Mouse (Mus musculus): ENCODE measurements around the gene Ccdc188.

Ccdc188 gene

DNA sequence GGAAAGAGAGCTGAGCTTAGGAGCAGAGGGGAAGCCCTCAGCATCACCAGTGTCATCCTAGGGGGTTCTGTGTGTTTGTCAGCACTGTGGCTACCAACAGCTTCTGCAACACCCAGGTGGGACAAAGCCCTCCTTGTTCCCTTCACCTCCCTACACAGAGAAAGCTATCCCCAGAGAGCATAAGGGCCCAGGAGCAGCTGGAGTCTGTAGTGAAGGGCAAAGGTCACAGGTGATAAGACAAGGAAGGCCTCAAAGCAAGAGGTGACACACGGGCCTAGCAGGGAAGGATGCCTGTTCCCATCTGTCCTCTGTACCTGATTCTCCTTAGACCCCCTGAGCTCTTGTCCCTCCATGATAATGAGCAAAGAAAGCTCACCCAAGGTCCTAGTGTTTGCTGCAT lies 16.1 kb upstream of the Ccdc188 start:
- no peak for DNase-seq (ENCODE audit: low read depth, low spot score)

DNA sequence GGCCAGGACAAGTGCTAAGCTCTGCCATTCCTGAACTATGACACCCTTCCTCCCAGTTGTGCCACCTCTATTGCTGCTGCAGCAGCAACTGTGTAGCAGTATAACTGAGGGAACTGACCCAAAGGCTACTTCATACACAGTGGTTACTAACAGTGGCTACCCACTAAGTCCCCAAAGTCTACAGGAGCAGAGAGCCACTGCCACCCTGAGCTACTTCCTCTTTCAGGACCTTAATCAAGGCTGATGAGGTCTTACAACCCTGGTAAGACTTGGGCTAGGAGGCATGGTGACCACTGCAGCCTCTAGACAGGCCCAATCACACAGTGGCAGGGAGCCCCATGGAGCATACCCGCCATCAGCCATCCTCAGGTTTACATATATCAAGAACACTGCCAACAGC lies 15.6 kb upstream of the Ccdc188 start:
- no peak for DNase-seq (ENCODE audit: low read depth, low spot score)

DNA sequence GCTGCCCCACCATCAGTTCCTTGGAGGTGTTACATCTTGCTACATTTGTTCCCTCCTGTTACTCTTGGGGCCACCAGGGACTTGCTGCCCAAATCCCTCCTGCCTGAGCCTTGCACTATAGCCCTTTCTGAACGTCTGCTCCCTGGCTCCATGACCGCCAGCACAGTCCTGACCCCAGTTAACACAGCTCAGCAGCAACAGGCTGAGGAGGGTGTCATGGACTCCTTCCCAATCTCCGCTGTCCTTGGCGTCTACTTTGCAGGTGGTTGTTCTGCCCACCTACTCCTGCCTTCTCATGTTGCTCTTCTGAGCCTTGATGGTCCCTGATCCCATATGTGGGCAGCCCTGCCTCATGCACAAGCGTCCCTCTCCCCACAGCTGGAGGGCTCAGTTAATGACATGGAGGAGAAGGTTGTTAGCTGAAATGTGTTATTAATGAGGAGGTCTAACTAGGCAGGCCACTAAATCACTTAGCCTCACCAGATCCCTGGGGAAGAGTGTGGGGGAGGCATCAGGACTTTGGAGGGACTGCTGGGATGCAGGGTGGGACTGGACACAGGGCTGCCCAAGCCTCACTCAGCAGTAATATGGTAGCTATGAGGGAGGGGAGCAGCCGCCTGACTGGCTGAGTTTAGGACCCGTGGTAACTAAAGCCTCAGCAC lies 14.1 kb upstream of the Ccdc188 start:
- DNase-seq (ENCODE audit: low read depth, low spot score) = no peak

- peak; percentile 52 for DNase-seq (ENCODE audit: low read depth, low spot score)
Measured at GRCm38 (mm10) chr16:18210701-18211416, 6.8 kb upstream of the Ccdc188 start.

- peak; percentile 83 for DNase-seq (ENCODE audit: low read depth, low spot score)
Measured at GRCm38 (mm10) chr16:18211417-18212171, 6.1 kb upstream of the Ccdc188 start.

DNA sequence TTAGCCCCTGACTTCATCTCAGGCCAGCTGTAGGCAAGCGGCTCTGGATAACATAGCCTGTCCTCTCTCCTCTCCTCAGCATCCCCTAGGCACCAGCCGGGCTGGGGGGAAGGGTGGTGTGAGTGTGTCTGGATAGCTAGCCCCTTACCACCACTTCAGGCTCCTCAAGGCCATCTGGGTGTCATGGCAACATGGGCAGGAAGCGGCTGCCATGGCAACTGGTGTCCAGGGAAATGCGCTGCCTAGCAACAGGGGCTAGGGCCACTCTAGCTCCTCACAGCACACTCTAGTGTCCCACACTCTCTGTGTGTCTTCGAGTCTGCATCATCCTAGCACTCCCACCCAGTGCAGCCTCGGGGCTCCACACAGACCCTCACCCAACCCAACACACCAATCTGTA lies 4.0 kb upstream of the Ccdc188 start:
- DNase-seq (ENCODE audit: low read depth, low spot score) = no peak

DNA sequence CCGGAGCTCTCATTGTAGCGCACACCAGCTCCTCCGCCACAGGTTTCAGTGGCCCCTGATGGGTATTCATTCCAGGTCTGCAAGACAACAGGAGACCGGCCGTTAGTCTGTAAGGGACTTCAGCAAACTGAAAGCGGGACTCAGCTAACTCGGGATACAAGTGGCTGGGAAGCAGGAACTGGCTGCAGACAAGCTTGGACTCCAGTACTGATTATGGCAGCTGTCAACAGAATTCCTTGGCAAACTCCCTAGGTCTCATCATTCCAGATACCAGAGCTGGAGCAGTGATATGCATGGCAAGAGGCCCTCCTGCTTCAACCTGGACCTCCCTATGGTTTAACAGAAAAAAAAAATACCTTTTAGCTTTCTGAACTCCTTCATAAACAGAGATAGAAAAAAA lies 2.8 kb upstream of the Ccdc188 start:
- DNase-seq (ENCODE audit: low read depth, low spot score) = no peak

GRCm38 (mm10) chr16:18218580-18218996 lies 909 bp downstream of the Ccdc188 start:
- no peak for DNase-seq (ENCODE audit: low read depth, low spot score)

DNA sequence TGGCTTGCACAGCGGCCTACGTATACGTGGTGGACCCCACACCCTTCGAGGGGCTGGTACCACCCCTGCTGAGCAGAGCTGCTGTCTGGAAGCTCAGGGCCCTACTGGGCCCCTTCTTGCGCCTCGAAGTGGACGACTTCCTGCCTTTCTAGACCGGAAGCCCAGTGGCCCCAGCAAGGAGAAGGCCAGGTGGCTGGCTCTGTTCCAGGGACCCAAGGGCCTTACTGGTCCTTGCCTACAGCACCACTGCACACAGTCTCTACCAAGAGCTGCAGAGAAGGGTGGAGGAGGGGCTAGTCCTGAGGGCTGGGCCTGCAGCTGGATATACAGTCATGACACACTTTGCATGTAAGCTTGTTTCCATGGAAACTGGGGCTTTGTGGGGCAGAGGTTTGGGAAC lies 2.3 kb downstream of the Ccdc188 start:
- peak; percentile 23 for DNase-seq (ENCODE audit: low read depth, low spot score)

GRCm38 (mm10) chr16:18220856-18221542 lies 3.3 kb downstream of the Ccdc188 start:
- no peak for DNase-seq (ENCODE audit: low read depth, low spot score)

DNA sequence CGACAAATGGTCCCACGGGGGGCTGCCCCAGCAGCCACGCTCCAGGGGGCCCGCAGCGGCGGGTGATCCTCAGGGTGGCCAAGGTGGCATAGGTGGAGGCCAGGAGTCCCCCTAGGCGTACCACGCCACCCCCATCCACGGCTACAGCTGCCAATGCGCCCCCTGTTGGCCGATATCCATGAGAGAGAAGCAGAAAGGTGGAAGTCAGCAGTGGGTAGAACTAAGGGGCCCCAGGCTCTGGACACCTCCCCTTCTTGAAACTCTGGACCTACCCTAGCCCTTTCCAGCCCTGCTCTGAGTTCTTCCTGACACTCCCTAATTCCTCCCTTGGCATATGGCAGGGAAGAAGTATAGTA lies 3.8 kb downstream of the Ccdc188 start:
- DNase-seq (ENCODE audit: low read depth, low spot score) = peak; percentile 21

GRCm38 (mm10) chr16:18222188-18222587 lies 4.5 kb downstream of the Ccdc188 start:
- no peak for DNase-seq (ENCODE audit: low read depth, low spot score)

DNA sequence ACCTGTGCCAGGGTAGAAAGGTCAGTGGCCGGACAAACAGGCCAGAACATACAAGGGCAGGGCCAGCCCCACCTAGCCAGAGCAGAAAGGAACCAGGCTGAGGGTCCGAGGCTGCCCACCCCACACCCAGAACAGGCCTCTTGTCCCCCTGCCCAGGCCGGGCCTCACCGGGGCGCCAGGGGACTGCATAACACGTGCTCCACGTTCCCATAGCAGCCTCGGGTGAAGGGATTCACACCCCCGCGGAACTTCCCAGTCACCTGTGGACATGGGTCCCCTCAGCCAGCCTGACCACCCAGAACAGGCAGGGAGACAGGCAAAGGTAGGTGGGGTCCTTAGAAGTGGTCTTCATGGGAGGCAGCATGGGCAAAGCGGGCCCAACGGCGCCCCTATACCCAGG lies 9.5 kb downstream of the Ccdc188 start:
- DNase-seq (ENCODE audit: low read depth, low spot score) = no peak

- no peak for DNase-seq (ENCODE audit: low read depth, low spot score)
Measured at GRCm38 (mm10) chr16:18227897-18228422, 10.3 kb downstream of the Ccdc188 start.

GRCm38 (mm10) chr16:18228856-18229255 lies 11.2 kb downstream of the Ccdc188 start:
- no peak for DNase-seq (ENCODE audit: low read depth, low spot score)

DNA sequence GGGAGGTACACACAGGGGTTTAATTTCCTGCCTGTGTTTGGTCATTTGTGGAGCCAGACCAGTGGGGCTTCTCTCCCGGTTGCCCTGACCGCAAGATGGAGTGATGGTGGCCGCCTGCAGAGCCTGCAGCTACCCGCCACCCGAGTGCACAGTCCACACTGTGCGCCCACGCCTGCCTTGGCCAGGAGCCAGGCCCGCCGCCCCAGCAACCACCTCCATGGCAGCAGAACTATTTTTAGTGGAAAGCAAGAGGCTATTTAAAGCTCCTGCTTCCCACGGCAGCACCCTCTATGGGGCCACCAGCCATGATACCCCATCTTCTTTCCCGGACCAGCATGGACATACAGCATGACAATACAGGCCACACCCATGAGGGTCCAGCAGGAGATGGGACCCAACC lies 11.9 kb downstream of the Ccdc188 start:
- DNase-seq (ENCODE audit: low read depth, low spot score) = no peak

GRCm38 (mm10) chr16:18230617-18231016 lies 12.9 kb downstream of the Ccdc188 start:
- no peak for DNase-seq (ENCODE audit: low read depth, low spot score)

- no peak for DNase-seq (ENCODE audit: low read depth, low spot score)
Measured at GRCm38 (mm10) chr16:18231047-18231446, 13.4 kb downstream of the Ccdc188 start.

- no peak for DNase-seq (ENCODE audit: low read depth, low spot score)
Measured at GRCm38 (mm10) chr16:18231451-18231850, 13.8 kb downstream of the Ccdc188 start.

DNA sequence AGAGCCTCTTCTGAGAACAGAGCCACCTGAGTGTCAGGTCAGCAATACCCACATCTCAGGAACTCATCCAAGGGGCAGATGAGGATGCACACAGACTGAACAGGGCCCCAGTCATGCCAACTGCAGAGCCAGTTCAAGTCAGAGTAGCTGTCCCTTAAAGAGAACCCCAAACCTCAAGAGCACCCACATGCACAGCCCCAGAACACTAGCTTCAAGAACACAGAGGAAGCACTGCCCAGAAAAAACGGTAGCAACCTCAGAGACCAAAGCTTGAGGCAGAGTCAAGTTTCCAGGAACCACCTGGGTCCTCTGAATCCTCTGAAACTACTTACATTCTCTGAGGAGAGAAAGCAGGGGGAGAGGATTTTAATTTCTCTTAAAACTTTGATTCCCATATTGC lies 15.8 kb downstream of the Ccdc188 start:
- DNase-seq (ENCODE audit: low read depth, low spot score) = no peak

DNA sequence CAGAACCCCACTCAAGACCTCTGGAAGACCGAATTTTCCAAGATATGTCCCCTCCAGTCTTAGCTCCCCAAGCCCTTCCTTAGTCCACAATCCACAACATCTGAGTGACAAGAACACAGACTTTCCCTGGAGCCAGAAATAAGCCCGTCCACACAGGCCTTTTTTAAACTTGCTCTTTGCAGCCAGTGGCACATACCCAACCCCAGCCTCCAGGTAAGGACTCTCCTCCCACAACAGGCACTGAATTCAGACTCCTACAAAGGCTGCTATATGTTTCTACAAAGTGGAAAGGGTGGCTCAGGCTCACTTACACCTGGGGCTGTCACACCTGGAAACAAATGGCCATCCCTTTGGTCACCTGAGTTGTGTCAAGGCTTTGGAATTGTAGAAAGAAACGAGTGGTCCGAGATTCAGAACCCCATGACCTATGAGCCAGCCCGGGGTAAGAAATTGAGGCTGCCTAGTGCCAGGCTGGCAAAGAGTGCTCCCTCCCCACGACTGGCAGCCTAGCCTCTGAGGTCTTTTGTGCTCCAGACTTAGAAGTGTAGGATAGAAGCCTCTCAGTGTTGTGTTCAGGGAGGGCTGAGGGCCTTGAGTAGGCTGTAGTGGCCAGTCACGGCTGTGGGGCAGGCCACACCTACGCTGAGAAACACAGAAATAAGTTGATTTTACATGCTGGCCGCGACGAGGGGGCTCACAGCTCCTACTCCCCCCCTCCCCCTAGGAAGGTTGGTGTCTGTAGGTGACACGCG lies 16.4 kb downstream of the Ccdc188 start:
- DNase-seq (ENCODE audit: low read depth, low spot score) = no peak

Data from CD4-positive, CD25-positive, alpha-beta regulatory T cell, adult 2 months (primary cell).